ENCODE assay signal across 9 mouse cellular contexts in the genomic region with DNA sequence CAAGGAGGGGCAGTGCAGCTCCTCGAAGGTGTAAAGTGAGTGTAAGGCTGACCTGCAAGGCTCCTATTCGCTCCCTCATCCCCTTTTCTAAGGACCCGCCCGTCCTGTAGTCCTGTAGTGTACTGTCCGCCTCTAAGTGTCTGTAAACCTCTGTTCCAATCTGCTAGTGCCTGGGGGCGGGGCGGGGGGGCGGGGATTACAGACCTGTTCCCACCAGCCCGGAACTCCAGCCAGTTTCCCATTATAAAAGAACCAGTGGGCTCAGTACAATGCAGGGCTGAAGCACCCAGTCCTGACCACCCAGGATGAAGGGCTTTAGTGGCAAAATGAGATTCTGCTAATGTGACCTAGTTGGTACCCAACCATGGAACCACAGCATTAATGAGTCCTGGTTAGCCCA. TPM values are rescaled to one million over a fixed set of nuclear protein-coding genes. Genes with fewer than 3 reads are reported as not detected.
DNase-seq lines count a peak whose midpoint lies in the region; ATAC-seq and TF ChIP-seq lines count a peak whose summit lies in the region.
"Had no signal": no experiment of that assay in that cellular context is flagged by ENCODE, and none has a peak within 500 bp of the region (broad histone marks: within the 10 kb centered on the region; RNA-seq: fewer than 3 reads in every experiment).

No protein-coding gene starts in this region.

- no peak overlapping the region for H3K9ac ChIP-seq in kidney, embryonic 15.5 days
- H3K9ac ChIP-seq in embryonic facial prominence, embryonic 11.5 days (replicated peaks; ENCODE audit: low read length) = 0 out of 2 replicates have a peak overlapping the region, but pooled peaks have one; percentile 23
- no peak overlapping the region; the same call in 1 of the 2 replicates for H3K9ac ChIP-seq in hindbrain, embryonic 16.5 days (ENCODE audit: low read depth, low read length)
- H3K9ac ChIP-seq in midbrain, postnatal 0 days (replicated peaks; ENCODE audit: low read length, poor library complexity, severe bottlenecking) = no peak overlapping the region

- TF ChIP-seq CTCF in midbrain, postnatal 0 days (IDR thresholded peaks at IDR 0.05) = no peak

- H3K36me3 ChIP-seq in kidney, embryonic 15.5 days = peaks cover 18% of the 10 kb centered on the region
- H3K36me3 ChIP-seq in embryonic facial prominence, embryonic 11.5 days (replicated peaks; ENCODE audit: control insufficient read depth, insufficient read depth, low read depth, low read length) = no peaks in the 10 kb centered on the region; the same call in 1 of the 2 replicates
- H3K36me3 ChIP-seq in hindbrain, embryonic 16.5 days (ENCODE audit: control insufficient read depth, insufficient read depth, low read length) = peaks cover 2% of the 10 kb centered on the region; the same call in 1 of the 2 replicates
- H3K36me3 ChIP-seq in midbrain, postnatal 0 days (ENCODE audit: insufficient read depth, low read length) = no peaks in the 10 kb centered on the region

- DNase-seq in kidney, adult 18-20 months = no peak
- no peak for DNase-seq in embryonic facial prominence, embryonic 11.5 days (ENCODE audit: low spot score)
- DNase-seq in midbrain, postnatal 0 days (ENCODE audit: low spot score) = no peak
- DNase-seq in cerebellum, postnatal 14 days = no peak
- no peak for DNase-seq in gastrocnemius, postnatal 4 days (ENCODE audit: low spot score in 2 of 2)
- no peak for DNase-seq in frontal cortex, adult 2 months (ENCODE audit: extremely low spot score in 1 of 2, low spot score in 1 of 2)

- 26% methylated on average over 9 of the region's 9 CpGs for WGBS in kidney, embryonic 15.5 days
- WGBS in embryonic facial prominence, embryonic 11.5 days = 18% methylated on average over 9 of the region's 9 CpGs
- WGBS in hindbrain, embryonic 16.5 days = 25% methylated on average over 9 of the region's 9 CpGs
- whole genome bisulfite sequencing in midbrain, postnatal 0 days = 31% methylated on average over 9 of the region's 9 CpGs

- H3K27ac ChIP-seq in kidney, embryonic 15.5 days = peak overlapping the region; percentile 71
- no peak overlapping the region for H3K27ac ChIP-seq in embryonic facial prominence, embryonic 11.5 days (replicated peaks; ENCODE audit: low read depth, low read length)
- peak overlapping the region; percentile 59 for H3K27ac ChIP-seq in hindbrain, embryonic 16.5 days (ENCODE audit: low read depth, low read length)
- H3K27ac ChIP-seq in midbrain, postnatal 0 days (ENCODE audit: low read depth, low read length) = peak overlapping the region; percentile 38; the same call in 1 of the 2 replicates

- H3K4me3 ChIP-seq in kidney, embryonic 15.5 days (replicated peaks) = 0 out of 2 replicates have a peak overlapping the region, but pooled peaks have one; percentile 11
- no peak overlapping the region for H3K4me3 ChIP-seq in embryonic facial prominence, embryonic 11.5 days (ENCODE audit: low read depth, low read length)
- no peak overlapping the region for H3K4me3 ChIP-seq in hindbrain, embryonic 16.5 days (ENCODE audit: low read length)
- H3K4me3 ChIP-seq in midbrain, postnatal 0 days (ENCODE audit: low read depth, low read length) = no peak overlapping the region

- no peaks in the 10 kb centered on the region for H3K9me3 ChIP-seq in kidney, embryonic 15.5 days (replicated peaks)
- H3K9me3 ChIP-seq in embryonic facial prominence, embryonic 11.5 days (replicated peaks; ENCODE audit: control insufficient read depth, low read length) = no peaks in the 10 kb centered on the region
- H3K9me3 ChIP-seq in hindbrain, embryonic 16.5 days (ENCODE audit: control insufficient read depth, low read length) = no peaks in the 10 kb centered on the region
- no peaks in the 10 kb centered on the region for H3K9me3 ChIP-seq in midbrain, postnatal 0 days (ENCODE audit: low read length)

- ATAC-seq in kidney, embryonic 15.5 days (replicated peaks; ENCODE audit: low FRiP score) = peak; percentile 63
- peak; percentile 54; the same call in 1 of the 2 replicates for ATAC-seq in embryonic facial prominence, embryonic 11.5 days (replicated peaks; ENCODE audit: insufficient number of reproducible peaks, low FRiP score, low TSS enrichment, low read depth)
- peak; percentile 41; the same call in 1 of the 2 replicates for ATAC-seq in hindbrain, embryonic 16.5 days
- peak; percentile 62 for ATAC-seq in midbrain, postnatal 0 days (ENCODE audit: low FRiP score)

- H3K4me2 ChIP-seq in kidney, embryonic 15.5 days = peak overlapping the region; percentile 42
- no peak overlapping the region for H3K4me2 ChIP-seq in embryonic facial prominence, embryonic 11.5 days (ENCODE audit: low read depth, low read length)
- no peak overlapping the region for H3K4me2 ChIP-seq in hindbrain, embryonic 16.5 days (ENCODE audit: low read length)
- no peak overlapping the region for H3K4me2 ChIP-seq in midbrain, postnatal 0 days (ENCODE audit: low read depth, low read length, poor library complexity, severe bottlenecking)

- no peaks in the 10 kb centered on the region for H3K27me3 ChIP-seq in kidney, embryonic 15.5 days
- H3K27me3 ChIP-seq in embryonic facial prominence, embryonic 11.5 days (ENCODE audit: control insufficient read depth, insufficient read depth, low read length) = no peaks in the 10 kb centered on the region
- H3K27me3 ChIP-seq in hindbrain, embryonic 16.5 days (replicated peaks; ENCODE audit: control insufficient read depth, insufficient read depth, low read length) = no peaks in the 10 kb centered on the region
- H3K27me3 ChIP-seq in midbrain, postnatal 0 days (ENCODE audit: insufficient read depth, low read length) = no peaks in the 10 kb centered on the region

- peaks cover 31% of the 10 kb centered on the region for H3K4me1 ChIP-seq in kidney, embryonic 15.5 days
- H3K4me1 ChIP-seq in embryonic facial prominence, embryonic 11.5 days (ENCODE audit: control insufficient read depth, insufficient read depth, low read length) = no peaks in the 10 kb centered on the region
- peaks cover 5% of the 10 kb centered on the region for H3K4me1 ChIP-seq in hindbrain, embryonic 16.5 days (ENCODE audit: control insufficient read depth, insufficient read depth, low read depth, low read length)
- no peaks in the 10 kb centered on the region for H3K4me1 ChIP-seq in midbrain, postnatal 0 days (ENCODE audit: insufficient read depth, low read length)

RNA-seq across cellular contexts. Expression of a gene that starts 6.4 kb away (rescaled TPM):
- 50.5 and 51.8 TPM in 2 replicates for polyA plus RNA-seq in kidney, embryonic 15.5 days (2015; fragmentation: Nextera tagmentation; extraction: Ambion mirVana)
- 36.2 and 36.3 TPM in 2 replicates for polyA plus RNA-seq in embryonic facial prominence, embryonic 11.5 days (2014; fragmentation: Nextera tagmentation; extraction: Ambion mirVana)
- polyA plus RNA-seq in hindbrain, embryonic 16.5 days (2015; fragmentation: Nextera tagmentation; extraction: Ambion mirVana) = 40.6 and 41.7 TPM in 2 replicates
- total RNA-seq in midbrain, postnatal 0 days (2014; rRNA removed) = 32.2 and 33.5 TPM in 2 replicates
- 40.1 and 47.5 TPM in 2 replicates for polyA plus RNA-seq in midbrain, postnatal 0 days (2015; fragmentation: Nextera tagmentation; extraction: Ambion mirVana)
- total RNA-seq in gastrocnemius, postnatal 4 days (2021) = 10 to 100 TPM; 26.1 to 31.4 TPM
- polyA plus RNA-seq in frontal cortex, adult 2 months (2012; rRNA removed) = 33.8 and 36.4 TPM in 2 replicates

RNA-seq across cellular contexts. Expression of a gene that starts 12.5 kb away (rescaled TPM):
- polyA plus RNA-seq in kidney, embryonic 15.5 days (2015; fragmentation: Nextera tagmentation; extraction: Ambion mirVana) = not detected in 2 replicates
- polyA plus RNA-seq in embryonic facial prominence, embryonic 11.5 days (2014; fragmentation: Nextera tagmentation; extraction: Ambion mirVana) = not detected in 2 replicates
- not detected in 2 replicates for polyA plus RNA-seq in hindbrain, embryonic 16.5 days (2015; fragmentation: Nextera tagmentation; extraction: Ambion mirVana)
- total RNA-seq in midbrain, postnatal 0 days (2014; rRNA removed) = not detected in 2 replicates
- polyA plus RNA-seq in midbrain, postnatal 0 days (2015; fragmentation: Nextera tagmentation; extraction: Ambion mirVana) = not detected in 2 replicates
- total RNA-seq in gastrocnemius, postnatal 4 days (2021) = not detected
- polyA plus RNA-seq in frontal cortex, adult 2 months (2012; rRNA removed) = not detected in 2 replicates
- total RNA-seq: left cerebral cortex, postnatal 14 days had no signal

RNA-seq across cellular contexts. Expression of a gene that starts 27.0 kb away (rescaled TPM):
- 29.9 and 31.0 TPM in 2 replicates for polyA plus RNA-seq in kidney, embryonic 15.5 days (2015; fragmentation: Nextera tagmentation; extraction: Ambion mirVana)
- 9.8 and 9.9 TPM in 2 replicates for polyA plus RNA-seq in embryonic facial prominence, embryonic 11.5 days (2014; fragmentation: Nextera tagmentation; extraction: Ambion mirVana)
- 14.8 and 16.7 TPM in 2 replicates for polyA plus RNA-seq in hindbrain, embryonic 16.5 days (2015; fragmentation: Nextera tagmentation; extraction: Ambion mirVana)
- total RNA-seq in midbrain, postnatal 0 days (2014; rRNA removed) = 5.5 and 7.5 TPM in 2 replicates
- 10.5 and 12.8 TPM in 2 replicates for polyA plus RNA-seq in midbrain, postnatal 0 days (2015; fragmentation: Nextera tagmentation; extraction: Ambion mirVana)
- 10 to 100 TPM; 26.3 to 27.4 TPM for total RNA-seq in gastrocnemius, postnatal 4 days (2021)
- polyA plus RNA-seq in frontal cortex, adult 2 months (2012; rRNA removed) = 11.1 and 14.8 TPM in 2 replicates
